ENCODE assay signal across 14 mouse cellular contexts in genomic region chr3:31212205-31213038, GRCm38 (mm10).
DNase-seq lines count a peak whose midpoint lies in the region; ATAC-seq and TF ChIP-seq lines count a peak whose summit lies in the region.
"Had no signal": no experiment of that assay in that cellular context is flagged by ENCODE, and none has a peak within 500 bp of the region (broad histone marks: within the 10 kb centered on the region; RNA-seq: fewer than 3 reads in every experiment).

No protein-coding gene starts in this region.

- H3K4me1 ChIP-seq in hindbrain, embryonic 11.5 days (replicated peaks; ENCODE audit: control insufficient read depth, insufficient read depth, low read length) = peaks cover 9% of the 10 kb centered on the region
- no peaks in the 10 kb centered on the region for H3K4me1 ChIP-seq in hindbrain, postnatal 0 days (ENCODE audit: insufficient read depth, low read length)
- peaks cover 59% of the 10 kb centered on the region for H3K4me1 ChIP-seq in limb, embryonic 13.5 days

- H3K36me3 ChIP-seq in hindbrain, embryonic 11.5 days (ENCODE audit: control insufficient read depth, insufficient read depth, low read length) = no peaks in the 10 kb centered on the region
- no peaks in the 10 kb centered on the region for H3K36me3 ChIP-seq in hindbrain, postnatal 0 days (ENCODE audit: insufficient read depth, low read length)
- H3K36me3 ChIP-seq in limb, embryonic 13.5 days = no peaks in the 10 kb centered on the region
- H3K36me3 ChIP-seq: heart, embryonic 13.5 days; lung, embryonic 15.5 days had no signal

- H3K9ac ChIP-seq in hindbrain, embryonic 11.5 days (ENCODE audit: low read depth, low read length) = no peak overlapping the region
- no peak overlapping the region for H3K9ac ChIP-seq in hindbrain, postnatal 0 days (replicated peaks; ENCODE audit: low read length)
- no peak overlapping the region for H3K9ac ChIP-seq in limb, embryonic 13.5 days
- H3K9ac ChIP-seq: heart, embryonic 13.5 days; lung, embryonic 15.5 days had no signal

- H3K27ac ChIP-seq in hindbrain, embryonic 11.5 days (ENCODE audit: low read depth, low read length) = no peak overlapping the region
- no peak overlapping the region for H3K27ac ChIP-seq in hindbrain, postnatal 0 days
- H3K27ac ChIP-seq in limb, embryonic 13.5 days = peak overlapping the region; percentile 89
- H3K27ac ChIP-seq: heart, embryonic 13.5 days; lung, embryonic 15.5 days had no signal

- H3K27me3 ChIP-seq in hindbrain, embryonic 11.5 days (ENCODE audit: control insufficient read depth, insufficient read depth, low read length) = no peaks in the 10 kb centered on the region
- H3K27me3 ChIP-seq in hindbrain, postnatal 0 days (ENCODE audit: insufficient read depth, low read length) = no peaks in the 10 kb centered on the region
- H3K27me3 ChIP-seq in limb, embryonic 13.5 days = no peaks in the 10 kb centered on the region
- H3K27me3 ChIP-seq: lung, embryonic 15.5 days had no signal

- no peak overlapping the region for H3K4me3 ChIP-seq in hindbrain, embryonic 11.5 days (ENCODE audit: low read depth, low read length)
- no peak overlapping the region for H3K4me3 ChIP-seq in hindbrain, postnatal 0 days (ENCODE audit: low read length)
- no peak overlapping the region for H3K4me3 ChIP-seq in limb, embryonic 13.5 days
- H3K4me3 ChIP-seq: heart, embryonic 13.5 days; lung, embryonic 15.5 days had no signal

- no peak for TF ChIP-seq CTCF in hindbrain, postnatal 0 days (IDR thresholded peaks at IDR 0.05; ENCODE audit: low read depth)

- DNase-seq in hindbrain, embryonic 11.5 days (ENCODE audit: low spot score) = peak; percentile 44
- no peak for DNase-seq in hindbrain, postnatal 0 days (ENCODE audit: low spot score)
- DNase-seq in MN1 (ENCODE audit: low spot score) = peak; percentile 48
- peak; percentile 45 for DNase-seq in embryo, embryonic 9.5 days (ENCODE audit: extremely low spot score)
- no peak for DNase-seq in left cerebral cortex, adult 18-20 months (ENCODE audit: low spot score in 2 of 2)
- no peak for DNase-seq in heart, postnatal 36 days
- DNase-seq: adrenal gland, postnatal 10 days; cerebellum, adult 9-11 months; kidney, adult 18-20 months; right cerebral cortex, postnatal 25 days had no signal

- no peaks in the 10 kb centered on the region for H3K9me3 ChIP-seq in hindbrain, embryonic 11.5 days (ENCODE audit: control insufficient read depth, low read length)
- H3K9me3 ChIP-seq in hindbrain, postnatal 0 days (ENCODE audit: low read length) = no peaks in the 10 kb centered on the region
- H3K9me3 ChIP-seq in limb, embryonic 13.5 days = no peaks in the 10 kb centered on the region
- H3K9me3 ChIP-seq: heart, embryonic 13.5 days; lung, embryonic 15.5 days had no signal

- intact Hi-C loops in heart, postnatal 36 days (cut with DNase I) = no loop called here

- no peak overlapping the region for H3K4me2 ChIP-seq in hindbrain, embryonic 11.5 days (replicated peaks; ENCODE audit: low read depth, low read length)
- no peak overlapping the region for H3K4me2 ChIP-seq in hindbrain, postnatal 0 days (ENCODE audit: low read depth, low read length)
- H3K4me2 ChIP-seq in limb, embryonic 13.5 days (replicated peaks) = peak overlapping the region; percentile 39; the same call in 1 of the 2 replicates
- H3K4me2 ChIP-seq: heart, embryonic 13.5 days; lung, embryonic 15.5 days had no signal

- whole genome bisulfite sequencing in hindbrain, embryonic 11.5 days = 52% methylated on average over 9 of the region's 9 CpGs
- WGBS in hindbrain, postnatal 0 days = 59% methylated on average over 9 of the region's 9 CpGs
- WGBS in limb, embryonic 13.5 days = 20% methylated on average over 9 of the region's 9 CpGs

- ATAC-seq in hindbrain, embryonic 11.5 days (ENCODE audit: low FRiP score) = no peak
- no peak for ATAC-seq in hindbrain, postnatal 0 days
- ATAC-seq in limb, embryonic 13.5 days (ENCODE audit: low FRiP score, low read depth) = peak; percentile 96
- ATAC-seq in monocyte, adult 5-6 weeks (replicated peaks; ENCODE audit: insufficient number of reproducible peaks, low FRiP score, low TSS enrichment, poor library complexity, severe bottlenecking) = no peak

Comparison
In these comparisons a context has a peak if more than half of its experiments do, and no peak if none do; other contexts are left out.
1. DNase-seq: peak in hindbrain, embryonic 11.5 days (single experiment), MN1 (single experiment) and embryo, embryonic 9.5 days (single experiment); none in hindbrain, postnatal 0 days (single experiment), left cerebral cortex, adult 18-20 months (0 of 2) and heart, postnatal 36 days (0 of 2).